In the genomic region with DNA sequence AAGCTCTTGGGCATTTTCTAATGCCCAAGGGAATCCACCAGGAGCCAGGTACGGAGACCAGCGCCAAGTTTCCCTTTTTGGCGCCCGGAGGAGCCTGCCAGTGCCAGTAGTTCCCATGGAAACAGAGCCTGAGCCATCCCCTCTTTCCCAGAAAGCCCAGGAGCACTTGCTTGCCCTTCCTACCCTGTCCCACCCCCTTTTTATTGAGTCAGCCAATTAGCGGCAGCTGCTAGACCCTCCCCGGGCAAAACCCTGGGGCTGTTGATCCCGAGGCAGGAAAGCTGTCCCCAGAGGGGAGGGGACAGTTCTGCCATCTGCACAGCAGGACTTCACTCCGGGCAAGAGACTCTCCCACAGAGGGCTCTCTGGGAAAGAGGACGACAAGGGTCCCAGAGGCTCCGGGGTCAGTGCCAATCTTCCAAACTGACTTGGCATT, we compare ENCODE assay signal across 8 mouse cellular contexts. TPM values are rescaled to one million over a fixed set of nuclear protein-coding genes. Genes with fewer than 3 reads are reported as not detected.
DNase-seq lines count a peak whose midpoint lies in the region; ATAC-seq lines count a peak whose summit lies in the region.

TSS of gene Kcnip3 (minus strand) at position 89 of the 436 bp plus-strand sequence.

- H3K27me3 ChIP-seq in heart, embryonic 12.5 days (replicated peaks) = peaks cover 22% of the 10 kb centered on the region
- no peaks in the 10 kb centered on the region for H3K27me3 ChIP-seq in forebrain, embryonic 15.5 days
- H3K27me3 ChIP-seq in stomach, embryonic 16.5 days (ENCODE audit: control insufficient read depth, insufficient read depth, low read length) = no peaks in the 10 kb centered on the region

- H3K27ac ChIP-seq in heart, embryonic 12.5 days (ENCODE audit: poor library complexity, severe bottlenecking) = no peak within 1 kb of the TSS
- peak within 1 kb of the TSS; percentile 92 for H3K27ac ChIP-seq in forebrain, embryonic 15.5 days (replicated peaks)
- peak within 1 kb of the TSS; percentile 41; the same call in 1 of the 2 replicates for H3K27ac ChIP-seq in stomach, embryonic 16.5 days (ENCODE audit: low read length)

- no peaks in the 10 kb centered on the region for H3K9me3 ChIP-seq in heart, embryonic 12.5 days (replicated peaks)
- H3K9me3 ChIP-seq in forebrain, embryonic 15.5 days = no peaks in the 10 kb centered on the region
- H3K9me3 ChIP-seq in stomach, embryonic 16.5 days (replicated peaks; ENCODE audit: control insufficient read depth, low read length) = no peaks in the 10 kb centered on the region

- no peak for DNase-seq in heart, adult 9 months (ENCODE audit: low spot score in 2 of 2)
- DNase-seq in layer of hippocampus, postnatal 14 days (ENCODE audit: low spot score in 2 of 2) = peak; percentile 76 to 82
- DNase-seq in mesoderm, embryonic 11.5 days (ENCODE audit: low read depth, low spot score) = peak; percentile 54
- no peak for DNase-seq in adrenal gland, adult 18-20 months (ENCODE audit: low spot score in 2 of 2)

- WGBS in heart, embryonic 12.5 days = 6% methylated on average over 10 of the region's 10 CpGs
- WGBS in forebrain, embryonic 15.5 days = under 1% methylated on average over 10 of the region's 10 CpGs
- WGBS in stomach, embryonic 16.5 days = 11% methylated on average over 10 of the region's 10 CpGs

- 0 out of 2 replicates have a peak within 1 kb of the TSS, but pooled peaks have one; percentile 26 for H3K9ac ChIP-seq in heart, embryonic 12.5 days
- peak within 1 kb of the TSS; percentile 72 for H3K9ac ChIP-seq in forebrain, embryonic 15.5 days (replicated peaks)
- H3K9ac ChIP-seq in stomach, embryonic 16.5 days (ENCODE audit: low read length) = peak within 1 kb of the TSS; percentile 57

- H3K36me3 ChIP-seq in heart, embryonic 12.5 days = no peaks in the 10 kb centered on the region
- H3K36me3 ChIP-seq in forebrain, embryonic 15.5 days = no peaks in the 10 kb centered on the region
- H3K36me3 ChIP-seq in stomach, embryonic 16.5 days (ENCODE audit: control insufficient read depth, insufficient read depth, low read length) = no peaks in the 10 kb centered on the region

- ATAC-seq in heart, embryonic 12.5 days (ENCODE audit: insufficient number of reproducible peaks, low FRiP score) = no peak
- ATAC-seq in cerebellum, adult (ENCODE audit: insufficient number of reproducible peaks, low FRiP score, low TSS enrichment) = peak; percentile 58
- ATAC-seq in forebrain, embryonic 15.5 days (replicated peaks) = peak; percentile 86
- peak; percentile 34; the same call in 1 of the 2 replicates for ATAC-seq in stomach, embryonic 16.5 days (ENCODE audit: insufficient read depth, low FRiP score)

- H3K4me1 ChIP-seq in heart, embryonic 12.5 days (replicated peaks) = peaks cover 14% of the 10 kb centered on the region
- peaks cover 70% of the 10 kb centered on the region for H3K4me1 ChIP-seq in forebrain, embryonic 15.5 days
- peaks cover 14% of the 10 kb centered on the region for H3K4me1 ChIP-seq in stomach, embryonic 16.5 days (ENCODE audit: control insufficient read depth, insufficient read depth, low read length)

- H3K4me3 ChIP-seq in heart, embryonic 12.5 days = peak within 1 kb of the TSS; percentile 35
- peak within 1 kb of the TSS; percentile 45 for H3K4me3 ChIP-seq in forebrain, embryonic 15.5 days
- peak within 1 kb of the TSS; percentile 38 for H3K4me3 ChIP-seq in stomach, embryonic 16.5 days (replicated peaks; ENCODE audit: low read length)

- peak within 1 kb of the TSS; percentile 66 for H3K4me2 ChIP-seq in heart, embryonic 12.5 days
- H3K4me2 ChIP-seq in forebrain, embryonic 15.5 days (replicated peaks) = peak within 1 kb of the TSS; percentile 71
- peak within 1 kb of the TSS; percentile 55 for H3K4me2 ChIP-seq in stomach, embryonic 16.5 days (ENCODE audit: low read depth, low read length)

RNA-seq across cellular contexts. Expression of gene Kcnip3, which starts in this region (rescaled TPM):
- 1.2 TPM in 2 replicates for polyA plus RNA-seq in heart, embryonic 12.5 days (2016; fragmentation: Nextera tagmentation; extraction: Ambion mirVana)
- 8.3 and 8.6 TPM in 2 replicates for polyA plus RNA-seq in forebrain, embryonic 15.5 days (2015; fragmentation: Nextera tagmentation; extraction: Ambion mirVana)
- 10 to 100 TPM; 56.0 to 57.3 TPM for total RNA-seq in layer of hippocampus, postnatal 14 days (2021)
- polyA plus RNA-seq in stomach, embryonic 16.5 days (2015; fragmentation: Nextera tagmentation; extraction: Ambion mirVana) = 3.1 and 3.6 TPM in 2 replicates
- 1 to 10 TPM; 5.3 to 6.0 TPM for total RNA-seq in adrenal gland, adult 18-20 months (2021)

Comparison
In these comparisons a context has a peak if more than half of its experiments do, and no peak if none do; other contexts are left out.
1. RNA of gene Kcnip3 (total RNA-seq): 56.0 to 57.3 TPM in layer of hippocampus, postnatal 14 days; 5.3 to 6.0 TPM in adrenal gland, adult 18-20 months; every median in the first group is over 4 times any median in the second.
2. DNase-seq: peak in layer of hippocampus, postnatal 14 days (2 of 2) and mesoderm, embryonic 11.5 days (single experiment); none in heart, adult 9 months (0 of 2) and adrenal gland, adult 18-20 months (0 of 2).
3. Peak in every context shown above with its lines, with median percentiles within 50 percentile points of each other: H3K4me2 ChIP-seq, H3K4me3 ChIP-seq and H3K9ac ChIP-seq.